Mouse (Mus musculus) intestine, embryonic 15.5 days (tissue): ENCODE data around the gene Synj2. TPM values are rescaled to one million over a fixed set of nuclear protein-coding genes. Genes with fewer than 3 reads are reported as not detected.

Experiments used
- ATAC-seq: fragments of 200-750 bp; cut with Nextera tagmentation; 2 replicates; pipeline ENCODE4 v1.8.0; 2017; ENCODE audit warnings: moderate TSS enrichment, moderate library complexity
- H3K27ac ChIP-seq: fragments of 300-500 bp; sonication (generic); 2 replicates; pipeline ENCODE4 v1.5.1; 2015; ENCODE audit warnings: mild to moderate bottlenecking, inconsistent platforms
- H3K27me3 ChIP-seq: fragments of 300-500 bp; sonication (generic); replicated peaks from 2 replicates; pipeline ENCODE4 v1.6.1; 2015; ENCODE audit warnings: inconsistent platforms
- H3K36me3 ChIP-seq: fragments of 300-500 bp; sonication (generic); 2 replicates; pipeline ENCODE4 v1.6.1; 2015; ENCODE audit warnings: inconsistent platforms
- H3K4me1 ChIP-seq: fragments of 300-500 bp; sonication (generic); replicated peaks from 2 replicates; pipeline ENCODE4 v1.6.1; 2015; ENCODE audit warnings: inconsistent platforms
- H3K4me2 ChIP-seq: fragments of 300-500 bp; sonication (generic); replicated peaks from 2 replicates; pipeline ENCODE4 v1.6.1; 2015; ENCODE audit warnings: mild to moderate bottlenecking, inconsistent platforms
- H3K4me3 ChIP-seq: fragments of 300-500 bp; sonication (generic); replicated peaks from 2 replicates; pipeline ENCODE4 v1.5.1; 2015; ENCODE audit warnings: inconsistent platforms
- H3K9ac ChIP-seq: fragments of 300-500 bp; sonication (generic); 2 replicates; pipeline ENCODE4 v1.6.1; 2015; ENCODE audit warnings: inconsistent platforms
- H3K9me3 ChIP-seq: fragments of 300-500 bp; sonication (generic); 2 replicates; pipeline ENCODE4 v1.6.1; 2016; ENCODE audit warnings: inconsistent platforms
- WGBS: fragments of 180-500 bp; shearing (Covaris S2); methylation state at CpG from one replicate; pipeline ENCODE4 v1.1.7; 2015; 5-methylcytosine and 5-hydroxymethylcytosine counted together
- polyA plus RNA-seq: library from polyadenylated mRNA; unstranded; fragments of >200 nt; fragmentation: Nextera tagmentation; extraction: Ambion mirVana; gene quantifications from 2 replicates; pipeline ENCODE4 v1.2.1, GENCODE M21; 2015

Synj2 gene
- polyA plus RNA-seq, 1 experiment from 2014 or later, result 4.8 TPM

DNA sequence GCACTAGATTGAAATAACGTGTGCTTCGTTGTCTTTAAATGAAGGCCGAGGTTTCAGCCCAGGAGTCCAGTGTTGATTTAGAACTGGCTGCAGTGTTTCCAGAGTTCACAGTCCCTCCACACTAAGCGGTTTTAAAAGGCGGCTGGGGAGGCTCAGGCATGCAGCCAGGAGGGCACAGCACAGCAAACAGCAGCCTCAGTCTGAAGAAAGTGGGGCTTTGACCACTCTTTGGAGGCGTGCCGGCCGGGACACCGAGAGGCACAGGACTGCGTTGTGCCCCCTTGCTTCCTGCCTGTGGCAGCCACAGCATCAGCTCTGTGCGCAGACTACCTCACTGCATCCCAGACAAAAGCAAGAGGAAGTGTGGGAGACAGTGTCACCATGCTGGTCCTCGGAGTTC lies 29.5 kb upstream of the Synj2 start:
- Histone ChIP-seq H3K4me1 (no peaks in the 10 kb centered on the region), H3K27ac (no peak overlapping the region), H3K4me3 (no peak overlapping the region), H3K4me2 (no peak overlapping the region), H3K27me3 (no peaks in the 10 kb centered on the region), H3K9me3 (no peaks in the 10 kb centered on the region), H3K9ac (no peak overlapping the region), H3K36me3 (peaks cover 29% of the 10 kb centered on the region)
- no peak for ATAC-seq
- 69% methylated on average over 12 of the region's 12 CpGs for WGBS

GRCm38 (mm10) chr17:5912797-5913196 lies 28.3 kb upstream of the Synj2 start:
- no peak for ATAC-seq
- Histone ChIP-seq H3K36me3 (peaks cover 26% of the 10 kb centered on the region), H3K9ac (no peak overlapping the region), H3K27ac (no peak overlapping the region), H3K4me2 (no peak overlapping the region), H3K27me3 (no peaks in the 10 kb centered on the region), H3K4me3 (no peak overlapping the region), H3K9me3 (no peaks in the 10 kb centered on the region), H3K4me1 (no peaks in the 10 kb centered on the region)
- WGBS, result 61% methylated on average over 4 of the region's 4 CpGs

DNA sequence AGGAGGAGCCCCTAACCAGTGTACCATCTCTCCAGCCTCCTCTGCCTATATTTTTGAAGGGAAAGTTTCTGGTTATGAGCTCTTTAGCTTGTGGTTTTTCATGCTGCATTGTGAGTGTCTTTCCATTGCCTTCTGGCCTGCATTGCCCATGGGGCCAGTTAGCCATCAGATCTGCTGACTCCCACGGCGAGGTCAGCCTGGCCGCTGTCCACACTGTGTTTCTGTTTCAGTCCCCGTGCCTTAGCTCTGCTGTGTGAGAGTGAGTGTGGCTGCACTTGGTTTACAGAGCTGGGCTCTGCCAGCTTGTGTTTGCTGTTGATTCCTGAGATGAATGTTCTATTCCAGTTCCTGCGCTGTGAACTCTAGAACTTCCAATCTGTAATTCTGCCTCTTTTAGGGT lies 26.9 kb upstream of the Synj2 start:
- Histone ChIP-seq H3K4me1 (no peaks in the 10 kb centered on the region), H3K4me3 (no peak overlapping the region), H3K36me3 (peaks cover 24% of the 10 kb centered on the region), H3K27me3 (no peaks in the 10 kb centered on the region), H3K9ac (no peak overlapping the region), H3K9me3 (no peaks in the 10 kb centered on the region), H3K27ac (no peak overlapping the region), H3K4me2 (no peak overlapping the region)
- no peak for ATAC-seq
- 74% methylated on average over 5 of the region's 5 CpGs for WGBS

GRCm38 (mm10) chr17:5921954-5922353 lies 19.1 kb upstream of the Synj2 start:
- H3K27ac ChIP-seq, result no peak overlapping the region
- H3K4me3 ChIP-seq, result no peak overlapping the region
- 93% methylated on average over 8 of the region's 8 CpGs for WGBS
- H3K27me3 ChIP-seq, result no peaks in the 10 kb centered on the region
- peaks cover 29% of the 10 kb centered on the region for H3K36me3 ChIP-seq
- ATAC-seq, result no peak
- no peaks in the 10 kb centered on the region for H3K4me1 ChIP-seq
- no peaks in the 10 kb centered on the region for H3K9me3 ChIP-seq
- no peak overlapping the region for H3K4me2 ChIP-seq
- H3K9ac ChIP-seq, result no peak overlapping the region

- no peaks in the 10 kb centered on the region for H3K4me1 ChIP-seq
- no peak overlapping the region for H3K9ac ChIP-seq
- no peak overlapping the region for H3K4me3 ChIP-seq
- H3K9me3 ChIP-seq, result no peaks in the 10 kb centered on the region
- peaks cover 33% of the 10 kb centered on the region for H3K36me3 ChIP-seq
- no peaks in the 10 kb centered on the region for H3K27me3 ChIP-seq
- H3K4me2 ChIP-seq, result no peak overlapping the region
- ATAC-seq, result no peak
- WGBS, result 78% methylated on average over 9 of the region's 9 CpGs
- no peak overlapping the region for H3K27ac ChIP-seq
These were observed 17.8 kb upstream of the Synj2 start for GRCm38 (mm10) chr17:5923281-5923680.

DNA sequence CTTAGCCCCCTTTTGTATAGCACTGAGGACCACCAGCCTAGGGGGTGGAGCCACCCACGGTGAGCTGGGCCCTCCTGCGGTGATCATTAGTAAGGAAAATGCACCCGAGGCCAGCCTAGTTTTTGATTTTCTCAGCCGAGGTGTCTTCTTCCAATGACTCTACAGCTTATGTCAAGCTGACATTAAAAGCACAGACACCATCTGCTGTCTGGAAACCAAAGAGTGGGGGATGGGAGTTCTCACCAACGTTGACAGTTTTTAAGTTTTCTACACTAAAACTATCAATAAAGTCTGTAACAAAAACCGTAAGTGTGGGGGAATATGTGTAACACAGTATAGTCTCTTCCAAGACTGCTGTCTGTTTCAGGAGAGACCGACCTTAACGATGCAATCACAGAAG lies 16.8 kb upstream of the Synj2 start:
- Histone ChIP-seq H3K27me3 (no peaks in the 10 kb centered on the region), H3K9ac (no peak overlapping the region), H3K4me2 (no peak overlapping the region), H3K4me3 (no peak overlapping the region), H3K4me1 (no peaks in the 10 kb centered on the region), H3K36me3 (peaks cover 25% of the 10 kb centered on the region), H3K27ac (no peak overlapping the region), H3K9me3 (no peaks in the 10 kb centered on the region)
- 72% methylated on average over 8 of the region's 8 CpGs for WGBS
- no peak for ATAC-seq

- no peaks in the 10 kb centered on the region for H3K4me1 ChIP-seq
- ATAC-seq, result peak; percentile 87
- no peak overlapping the region for H3K4me3 ChIP-seq
- no peaks in the 10 kb centered on the region for H3K9me3 ChIP-seq
- H3K27ac ChIP-seq, result peak overlapping the region; percentile 27; the same call in 1 of the 2 replicates
- H3K27me3 ChIP-seq, result no peaks in the 10 kb centered on the region
- no peak overlapping the region for H3K4me2 ChIP-seq
- peaks cover 19% of the 10 kb centered on the region for H3K36me3 ChIP-seq
- WGBS, result 41% methylated on average over 7 of the region's 7 CpGs
- no peak overlapping the region for H3K9ac ChIP-seq
These were observed 14.4 kb upstream of the Synj2 start for GRCm38 (mm10) chr17:5926710-5927109.

DNA sequence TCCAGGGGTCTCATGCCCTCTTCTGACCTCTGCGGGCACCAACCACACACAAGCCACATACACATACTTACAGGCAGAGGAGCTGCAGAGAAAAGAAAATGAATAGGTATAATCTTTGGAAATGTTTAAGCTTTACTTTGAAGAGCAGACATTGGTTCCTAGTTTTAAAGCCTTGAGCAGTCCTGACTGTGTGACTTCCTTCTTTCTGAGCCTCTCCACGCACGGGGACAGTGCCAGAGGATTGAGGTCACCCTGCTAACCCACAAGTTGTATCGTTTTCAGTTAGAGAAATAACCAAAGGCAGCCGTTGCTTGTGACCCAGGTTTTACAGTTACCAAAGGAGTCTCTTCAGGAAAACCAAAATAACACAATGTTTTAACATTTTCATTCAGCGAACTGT lies 12.0 kb upstream of the Synj2 start:
- Histone ChIP-seq H3K9me3 (no peaks in the 10 kb centered on the region), H3K4me1 (no peaks in the 10 kb centered on the region), H3K27me3 (no peaks in the 10 kb centered on the region), H3K4me2 (no peak overlapping the region), H3K36me3 (peaks cover 9% of the 10 kb centered on the region), H3K9ac (no peak overlapping the region), H3K4me3 (no peak overlapping the region), H3K27ac (no peak overlapping the region)
- ATAC-seq, result no peak
- 93% methylated on average over 6 of the region's 6 CpGs for WGBS

- 0 out of 2 replicates have a peak, but pooled peaks cover 9% of the 10 kb centered on the region for H3K4me1 ChIP-seq
- no peaks in the 10 kb centered on the region for H3K9me3 ChIP-seq
- H3K36me3 ChIP-seq, result peaks cover 9% of the 10 kb centered on the region
- H3K4me3 ChIP-seq, result no peak overlapping the region
- no peak overlapping the region for H3K9ac ChIP-seq
- H3K27ac ChIP-seq, result no peak overlapping the region
- no peaks in the 10 kb centered on the region for H3K27me3 ChIP-seq
- no peak overlapping the region for H3K4me2 ChIP-seq
- 86% methylated on average over 5 of the region's 5 CpGs for whole genome bisulfite sequencing
- no peak for ATAC-seq
These were observed 8.9 kb upstream of the Synj2 start for GRCm38 (mm10) chr17:5932161-5932560.

DNA sequence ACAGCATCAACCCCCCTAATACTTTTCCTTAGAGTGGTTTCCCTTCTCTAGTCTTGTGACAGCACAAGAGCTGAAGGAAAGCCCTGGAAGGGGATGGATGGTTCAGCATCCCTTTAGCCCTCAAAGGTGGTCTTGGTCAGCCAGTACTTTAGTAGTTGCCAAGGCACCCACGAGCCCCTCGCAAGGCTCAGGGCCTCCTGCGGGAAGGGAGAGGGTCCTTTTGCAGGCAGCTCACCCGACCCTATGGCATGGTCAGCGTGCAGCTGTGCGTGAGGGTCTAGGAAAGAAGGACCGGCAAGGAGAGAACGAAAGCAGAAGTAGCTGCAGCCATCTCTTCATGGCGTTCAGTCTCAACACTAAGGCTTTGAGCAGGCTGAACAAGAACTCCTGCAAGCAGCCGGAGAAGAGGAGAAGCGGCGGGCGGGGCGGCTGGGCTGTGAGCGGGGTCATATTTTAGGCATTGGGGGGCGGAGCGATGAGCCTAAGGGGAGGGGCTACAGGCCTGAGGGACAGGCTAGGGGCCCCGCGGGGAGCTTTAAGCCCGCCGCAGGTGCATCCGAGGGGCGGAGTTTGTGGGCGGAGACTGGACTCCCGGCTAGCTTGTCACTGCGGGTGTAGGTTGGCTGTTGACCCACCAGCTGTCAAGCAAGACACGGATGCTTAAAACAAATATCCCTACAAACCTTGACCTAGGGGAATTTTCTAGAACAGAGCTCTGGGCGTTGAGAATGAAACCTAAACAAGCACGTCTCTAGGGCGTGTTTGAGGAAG lies 6.3 kb upstream of the Synj2 start:
- Histone ChIP-seq H3K4me1 (0 out of 2 replicates have a peak, but pooled peaks cover 9% of the 10 kb centered on the region), H3K4me3 (peak overlapping the region; percentile 33), H3K36me3 (peaks cover 3% of the 10 kb centered on the region), H3K4me2 (peak overlapping the region; percentile 81), H3K27me3 (no peaks in the 10 kb centered on the region), H3K27ac (peak overlapping the region; percentile 63; the same call in 1 of the 2 replicates), H3K9me3 (no peaks in the 10 kb centered on the region), H3K9ac (peak overlapping the region; percentile 54)
- peak; percentile 96 for ATAC-seq
- under 1% methylated on average over 30 of the region's 30 CpGs for WGBS

- H3K36me3 ChIP-seq, result peaks cover 3% of the 10 kb centered on the region
- no peak overlapping the region for H3K4me2 ChIP-seq
- no peaks in the 10 kb centered on the region for H3K9me3 ChIP-seq
- no peaks in the 10 kb centered on the region for H3K27me3 ChIP-seq
- no peak for ATAC-seq
- no peak overlapping the region for H3K9ac ChIP-seq
- 42% methylated on average over 3 of the region's 3 CpGs for WGBS
- H3K4me3 ChIP-seq, result no peak overlapping the region
- H3K27ac ChIP-seq, result 0 out of 2 replicates have a peak overlapping the region, but pooled peaks have one; percentile 63
- H3K4me1 ChIP-seq, result 0 out of 2 replicates have a peak, but pooled peaks cover 14% of the 10 kb centered on the region
These were observed 5.4 kb upstream of the Synj2 start for GRCm38 (mm10) chr17:5935680-5936079.

DNA sequence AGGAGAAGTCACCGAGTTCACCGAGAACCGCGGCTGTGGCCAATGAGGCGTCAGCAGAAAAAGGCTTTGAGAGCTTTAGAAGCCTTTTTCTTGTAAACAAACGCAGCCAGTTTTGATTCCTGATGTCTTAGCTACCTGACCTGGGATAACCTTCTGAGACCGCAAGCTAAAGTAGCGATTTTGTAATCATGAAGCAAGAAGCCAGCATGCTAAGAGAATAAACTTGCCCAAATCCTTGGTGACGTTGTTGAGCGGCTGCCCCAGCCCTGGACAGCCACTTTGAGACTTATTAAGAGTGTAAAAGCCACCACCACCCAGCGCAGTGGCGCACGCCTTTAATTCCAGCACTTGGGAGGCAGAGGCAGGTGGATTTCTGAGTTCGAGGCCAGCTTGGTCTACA lies 4.8 kb upstream of the Synj2 start:
- Histone ChIP-seq H3K9ac (no peak overlapping the region), H3K4me2 (no peak overlapping the region), H3K36me3 (peaks cover under 1% of the 10 kb centered on the region; the same call in 1 of the 2 replicates), H3K4me1 (0 out of 2 replicates have a peak, but pooled peaks cover 16% of the 10 kb centered on the region), H3K27ac (no peak overlapping the region), H3K27me3 (no peaks in the 10 kb centered on the region), H3K9me3 (no peaks in the 10 kb centered on the region), H3K4me3 (no peak overlapping the region)
- WGBS, result 68% methylated on average over 14 of the region's 14 CpGs
- ATAC-seq, result no peak

DNA sequence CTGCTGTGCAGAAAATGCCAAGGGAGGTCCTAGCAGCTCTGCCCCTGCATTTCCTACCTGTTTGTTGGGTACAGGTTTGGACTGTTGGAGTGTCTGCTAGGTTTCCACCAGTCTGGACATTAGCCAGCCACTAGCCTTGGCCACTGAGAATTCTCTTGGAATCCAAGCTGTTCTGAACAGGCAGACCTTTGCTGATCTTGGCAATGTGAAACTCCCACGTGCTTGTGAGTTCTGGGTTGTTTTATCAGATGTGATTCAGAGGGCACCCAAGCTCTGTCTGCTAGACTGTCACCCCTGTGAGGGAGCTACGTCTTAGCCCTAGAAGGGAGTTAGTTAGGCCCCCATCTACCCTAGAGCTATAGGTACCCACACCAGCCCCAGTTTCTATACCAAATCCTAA lies 3.6 kb upstream of the Synj2 start:
- H3K9ac ChIP-seq, result no peak overlapping the region
- WGBS, result 62% methylated on average over 2 of the region's 2 CpGs
- no peaks in the 10 kb centered on the region for H3K9me3 ChIP-seq
- H3K36me3 ChIP-seq, result no peaks in the 10 kb centered on the region
- no peak overlapping the region for H3K4me2 ChIP-seq
- no peak for ATAC-seq
- H3K4me1 ChIP-seq, result peaks cover 19% of the 10 kb centered on the region; the same call in 1 of the 2 replicates
- no peak overlapping the region for H3K27ac ChIP-seq
- H3K4me3 ChIP-seq, result no peak overlapping the region
- H3K27me3 ChIP-seq, result no peaks in the 10 kb centered on the region
